Mouse (Mus musculus): ENCODE data around the gene Gfra1.

Gene Gfra1

GRCm38 (mm10) chr19:58335585-58336530, 119.9 kb downstream of the Gfra1 start:
- in situ Hi-C loops (cut with MboI, MseI): no loop called here

DNA sequence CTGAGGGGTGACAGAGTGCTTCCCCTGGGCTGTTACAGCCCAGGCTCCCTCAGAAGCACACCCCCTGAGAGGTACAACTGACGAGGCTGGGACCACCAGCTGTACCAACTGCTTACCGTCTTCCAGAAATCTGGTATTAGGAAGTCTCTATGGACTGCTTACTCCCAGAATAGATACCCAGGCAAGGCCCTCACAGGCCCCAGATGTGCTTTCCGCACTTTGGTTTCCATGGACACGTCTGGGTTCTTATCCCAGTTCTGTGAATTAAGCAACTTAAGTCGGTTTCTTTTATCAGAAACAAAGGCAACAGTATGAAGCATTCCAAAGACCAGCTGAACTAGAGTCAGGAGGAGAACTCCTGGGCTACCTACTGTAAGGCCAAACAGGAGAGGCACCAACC, 126.4 kb downstream of the Gfra1 start:
- in situ Hi-C loops (cut with MboI, MseI): no loop called here

DNA sequence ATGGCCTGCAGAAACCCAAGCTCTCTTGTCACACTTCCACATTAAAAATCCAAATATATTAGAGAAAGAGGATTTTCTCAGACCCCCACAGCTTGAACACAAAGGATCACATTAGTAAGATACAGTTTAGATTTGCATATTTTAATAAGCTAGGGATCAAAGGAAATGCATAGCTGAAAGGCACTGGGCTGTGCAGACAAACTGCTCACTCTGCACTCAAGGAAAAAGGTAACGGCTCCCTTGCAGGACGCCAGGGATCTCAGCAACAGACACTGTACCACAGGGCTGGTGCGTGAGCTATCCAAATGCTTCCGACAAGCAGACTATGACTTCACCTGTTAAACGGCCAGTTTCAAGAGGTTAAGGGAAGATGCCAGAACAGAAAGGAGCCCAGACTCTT, 127.7 kb downstream of the Gfra1 start:
- in situ Hi-C loops (cut with MboI, MseI): no loop called here

- in situ Hi-C loops (cut with MboI, MseI): no loop called here
Observed at GRCm38 (mm10) chr19:58316474-58316873, 139.2 kb downstream of the Gfra1 start.

GRCm38 (mm10) chr19:58315681-58316080, 140.0 kb downstream of the Gfra1 start:
- in situ Hi-C loops (cut with MboI, MseI): no loop called here

DNA sequence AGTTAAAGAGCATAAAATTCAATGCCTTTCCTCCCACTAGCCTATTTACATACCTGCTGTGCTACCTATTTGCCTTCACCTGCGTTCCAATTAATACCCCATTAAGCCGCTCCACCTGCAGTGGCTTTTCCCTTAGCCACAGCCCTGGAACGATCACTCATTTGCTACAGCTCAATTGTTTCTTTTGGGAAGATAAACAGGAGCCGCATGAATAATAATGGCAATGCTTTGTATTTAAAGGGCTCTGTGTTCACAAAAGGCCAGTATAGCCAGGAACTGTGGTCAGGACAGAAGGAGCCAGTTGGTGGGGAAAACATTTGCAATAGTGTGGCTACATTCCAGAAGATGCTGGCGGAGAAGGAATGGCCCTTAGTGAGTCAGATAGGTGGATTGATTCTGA, 141.1 kb downstream of the Gfra1 start:
- in situ Hi-C loops (cut with MboI, MseI): no loop called here

GRCm38 (mm10) chr19:58313785-58314184, 141.9 kb downstream of the Gfra1 start:
- in situ Hi-C loops (cut with MboI, MseI): no loop called here

GRCm38 (mm10) chr19:58312492-58312891, 143.2 kb downstream of the Gfra1 start:
- in situ Hi-C loops (cut with MboI, MseI): no loop called here

DNA sequence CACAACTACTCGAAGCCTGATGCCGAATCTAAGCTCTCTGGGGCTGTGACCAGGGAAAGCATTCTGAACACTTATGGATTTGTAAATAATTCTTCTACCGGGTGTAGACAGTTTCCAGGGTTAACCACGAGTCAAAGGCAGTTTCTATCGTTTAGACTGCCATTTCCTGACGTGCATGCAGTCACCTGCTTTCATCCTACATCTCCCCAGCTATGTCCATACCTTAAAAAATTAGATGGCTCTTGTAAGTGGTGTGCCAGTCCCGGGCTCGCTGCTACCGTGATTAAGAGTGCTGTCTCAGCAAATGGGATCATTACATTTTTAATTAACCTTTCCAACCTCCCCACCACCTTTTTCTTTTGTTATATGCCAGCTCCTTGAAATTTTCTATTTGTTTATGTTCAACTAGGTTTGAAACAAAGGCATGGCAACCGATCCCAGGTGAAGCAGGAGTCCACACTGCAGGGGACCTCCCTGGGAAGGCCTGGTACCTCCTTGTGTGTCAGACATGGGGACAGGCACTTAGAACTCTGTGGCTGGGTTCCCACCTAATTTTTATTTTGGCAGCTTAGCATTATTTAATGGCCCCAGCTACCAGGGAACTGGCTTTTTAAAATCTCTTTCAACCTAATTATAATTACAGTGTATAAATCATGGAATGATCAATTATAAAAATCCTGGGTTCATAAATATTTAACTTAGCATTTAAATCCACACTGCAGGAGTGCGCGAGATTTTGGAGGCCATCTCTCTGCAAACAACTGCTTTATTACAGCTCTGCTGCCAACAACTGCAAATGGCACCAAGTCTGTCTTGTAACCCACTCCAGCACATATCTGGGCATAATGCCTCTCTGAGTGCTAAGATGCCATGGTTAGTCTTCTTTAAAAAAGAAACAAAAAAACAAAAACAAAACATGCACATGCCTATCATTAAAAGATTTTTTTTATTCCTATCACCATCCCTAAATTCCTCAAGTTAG, 145.1 kb downstream of the Gfra1 start:
- in situ Hi-C loops (cut with MboI, MseI): no loop called here

- in situ Hi-C loops (cut with MboI, MseI): no loop called here
Observed at GRCm38 (mm10) chr19:58309620-58310275, 146.0 kb downstream of the Gfra1 start.

GRCm38 (mm10) chr19:58301105-58301504, 154.6 kb downstream of the Gfra1 start:
- in situ Hi-C loops (cut with MboI, MseI): no loop called here

- in situ Hi-C loops (cut with MboI, MseI): no loop called here
Observed at GRCm38 (mm10) chr19:58297926-58298325, 157.8 kb downstream of the Gfra1 start.

DNA sequence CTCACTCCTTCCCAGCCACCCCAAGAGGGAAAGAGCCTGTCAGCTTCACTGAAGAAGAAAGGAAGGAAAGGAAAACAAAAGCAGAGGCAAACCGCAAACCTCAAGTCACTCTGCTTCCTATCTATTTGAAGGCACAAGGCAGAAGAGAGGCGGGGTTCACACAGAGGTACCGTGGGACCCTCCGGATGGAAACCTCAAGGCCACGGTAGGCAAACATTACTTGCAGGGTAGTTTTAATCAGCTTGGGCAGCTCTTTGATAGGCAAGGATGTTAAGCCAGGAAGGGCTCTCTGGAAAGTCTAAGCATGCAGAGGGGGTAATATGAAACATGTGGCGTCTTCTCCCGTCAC, 158.9 kb downstream of the Gfra1 start:
- in situ Hi-C loops (cut with MboI, MseI): no loop called here

GRCm38 (mm10) chr19:58295986-58296841, 159.5 kb downstream of the Gfra1 start:
- in situ Hi-C loops (cut with MboI, MseI): no loop called here

DNA sequence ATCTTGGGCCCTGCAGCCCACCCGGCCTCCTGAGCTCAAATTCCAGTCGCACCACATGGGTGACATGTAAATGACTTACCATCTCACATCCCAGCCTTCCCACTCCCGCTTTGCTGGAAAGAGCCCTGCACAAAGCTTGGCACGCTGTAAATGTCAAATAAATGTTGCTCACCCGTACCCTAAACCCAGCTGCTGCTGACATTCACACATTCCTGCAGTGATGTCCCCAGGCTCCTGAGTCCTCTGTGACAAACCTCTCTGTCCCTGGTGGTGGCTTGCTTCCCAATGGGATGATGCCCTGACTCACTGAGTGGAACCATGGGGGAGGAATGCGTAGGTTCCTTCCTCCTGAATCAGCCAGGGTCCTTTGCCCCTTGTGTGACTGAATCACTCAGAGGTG, 167.6 kb downstream of the Gfra1 start:
- in situ Hi-C loops (cut with MboI, MseI): no loop called here

GRCm38 (mm10) chr19:58275281-58275680, 180.4 kb downstream of the Gfra1 start:
- in situ Hi-C loops (cut with MboI, MseI): no loop called here

DNA sequence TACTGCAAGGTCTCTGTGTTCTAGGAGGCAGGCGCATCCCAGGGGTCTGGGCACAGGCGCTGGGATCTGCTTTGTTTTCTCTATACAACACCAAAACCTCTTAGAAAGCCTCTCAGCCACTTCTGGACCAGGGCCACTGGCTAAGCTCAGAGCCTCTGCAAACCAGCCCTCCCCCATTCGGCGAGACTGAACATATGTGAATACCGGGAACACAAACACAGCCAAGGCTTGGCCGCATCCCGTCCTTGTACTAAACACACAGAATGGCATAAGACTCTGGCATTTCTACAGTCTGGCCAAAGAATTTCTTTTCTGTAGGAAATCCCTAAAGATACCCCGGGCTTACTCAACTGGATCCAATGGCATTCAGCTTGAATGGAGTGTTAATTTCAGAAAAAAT, 183.9 kb downstream of the Gfra1 start:
- in situ Hi-C loops (cut with MboI, MseI): no loop called here

DNA sequence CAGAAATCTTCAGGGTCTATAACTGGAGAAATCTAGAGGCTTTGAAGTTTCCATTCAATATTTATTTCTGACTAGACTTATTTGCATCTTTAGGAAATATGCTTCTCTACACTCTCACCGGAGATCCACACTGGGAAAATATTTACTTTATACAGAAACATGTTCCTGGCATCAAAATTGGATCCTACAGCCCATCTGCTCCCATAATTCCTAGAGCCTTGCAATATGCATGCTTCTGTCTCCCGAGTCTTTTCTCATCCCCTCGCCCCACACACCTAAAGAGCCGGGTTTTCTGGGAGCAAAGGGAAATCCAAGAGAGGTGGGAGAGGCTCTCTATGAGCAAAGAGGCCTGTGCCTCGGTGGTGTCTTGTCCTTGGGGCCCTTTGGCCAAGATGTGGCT, 184.9 kb downstream of the Gfra1 start:
- in situ Hi-C loops (cut with MboI, MseI): no loop called here

GRCm38 (mm10) chr19:58268476-58268875, 187.2 kb downstream of the Gfra1 start:
- in situ Hi-C loops (cut with MboI, MseI): no loop called here

DNA sequence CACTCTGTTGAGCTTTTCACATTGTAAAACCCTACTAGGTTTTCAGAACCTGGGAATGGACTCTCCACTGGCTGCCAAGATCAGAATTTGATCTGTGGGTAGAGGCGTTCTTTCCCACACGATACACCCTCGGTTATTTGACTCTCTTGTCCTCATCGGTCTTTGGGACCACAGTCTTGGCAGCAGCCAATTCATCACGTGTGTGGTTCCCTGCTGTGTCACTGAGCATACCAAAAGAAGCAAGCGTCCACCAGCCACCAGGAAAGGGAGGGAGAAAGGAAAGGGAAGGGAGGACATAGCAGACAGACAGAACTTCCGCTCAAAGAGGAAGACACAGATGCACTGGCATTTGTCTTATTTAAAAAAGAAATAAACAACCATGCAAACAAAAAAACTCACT, 189.1 kb downstream of the Gfra1 start:
- in situ Hi-C loops (cut with MboI, MseI): no loop called here

- in situ Hi-C loops (cut with MboI, MseI): no loop called here
Observed at GRCm38 (mm10) chr19:58260934-58261333, 194.8 kb downstream of the Gfra1 start.
